Mouse (Mus musculus) intestine, postnatal 0 days (tissue): ENCODE measurements at regions not wholly inside any gene's neighbourhood (a gene's known extent, or its start where the extent isn't known, plus 50 kb on each side); places are given as distances from the start of the nearest gene placed in this dataset.

Experiments used
- ATAC-seq: fragments of 200-750 bp; cut with Nextera tagmentation; 2 replicates; pipeline ENCODE4 v1.8.0; 2017; ENCODE audit warnings: mild to moderate bottlenecking, moderate TSS enrichment, moderate library complexity
- H3K27ac ChIP-seq: fragments of 300-500 bp; sonication (generic); 2 replicates; pipeline ENCODE4 v1.5.1; 2014; ENCODE audit warnings: mild to moderate bottlenecking, low read depth, low read length, moderate library complexity
- H3K27me3 ChIP-seq: fragments of 300-500 bp; sonication (generic); replicated peaks from 2 replicates; pipeline ENCODE4 v1.6.1; 2014; ENCODE audit warnings: low read length, mixed read lengths; ENCODE audit not compliant: control insufficient read depth, insufficient read depth
- H3K36me3 ChIP-seq: fragments of 300-500 bp; sonication (generic); 2 replicates; pipeline ENCODE4 v1.6.1; 2014; ENCODE audit warnings: mild to moderate bottlenecking, moderate library complexity; ENCODE audit not compliant: control insufficient read depth, insufficient read depth
- H3K4me1 ChIP-seq: fragments of 300-500 bp; sonication (generic); replicated peaks from 2 replicates; pipeline ENCODE4 v1.6.1; 2014; ENCODE audit warnings: antibody characterized with exemption, low read length, mixed read lengths; ENCODE audit not compliant: control insufficient read depth, insufficient read depth
- H3K4me2 ChIP-seq: fragments of 300-500 bp; sonication (generic); replicated peaks from 2 replicates; pipeline ENCODE4 v1.6.1; 2014; ENCODE audit warnings: low read depth, mild to moderate bottlenecking, moderate library complexity
- H3K4me3 ChIP-seq: fragments of 300-500 bp; sonication (generic); 2 replicates; pipeline ENCODE4 v1.5.1; 2014; ENCODE audit warnings: low read depth, low read length
- H3K9ac ChIP-seq: fragments of 300-500 bp; sonication (generic); 2 replicates; pipeline ENCODE4 v1.6.1; 2014; ENCODE audit warnings: mild to moderate bottlenecking, low read depth, low read length
- H3K9me3 ChIP-seq: fragments of 300-500 bp; sonication (generic); 2 replicates; pipeline ENCODE4 v1.6.1; 2016; ENCODE audit warnings: mixed run types; ENCODE audit not compliant: control insufficient read depth
- CTCF ChIP-seq: sonication (generic); IDR thresholded peaks from 2 replicates; pipeline ENCODE4 v1.5.1; 2016; ENCODE audit warnings: low read depth, mild to moderate bottlenecking, control low read depth, antibody characterized with exemption, moderate library complexity
- WGBS: fragments of 180-500 bp; shearing (Covaris S2); extraction: QIAGEN DNeasy Blood & Tissue Kit; methylation state at CpG from one replicate; pipeline ENCODE4 v1.1.7; 2014; 5-methylcytosine and 5-hydroxymethylcytosine counted together

DNA sequence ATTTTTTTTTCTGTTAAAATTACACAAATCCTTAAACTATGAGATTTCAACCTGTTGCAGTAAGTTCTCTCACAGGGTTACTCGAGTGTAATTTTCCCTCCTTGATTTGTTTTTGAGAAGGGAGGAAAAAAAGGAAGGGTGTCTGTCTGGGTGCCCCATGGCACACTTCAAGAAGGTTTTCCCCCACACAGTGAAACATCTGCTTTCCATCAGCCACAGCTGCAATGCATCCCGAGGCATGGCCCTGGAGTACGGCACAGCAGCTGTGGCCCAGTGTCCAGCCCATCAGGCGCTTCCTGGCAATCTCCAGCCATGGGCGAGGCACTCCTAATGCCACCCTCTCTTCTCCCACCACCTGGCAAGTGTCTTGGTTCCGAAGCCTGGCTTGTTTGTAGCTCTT, 331.8 kb upstream of the Sox9 start:
- H3K9me3 ChIP-seq: no peaks in the 10 kb centered on the region
- TF ChIP-seq CTCF: no peak
- no peak overlapping the region for H3K27ac ChIP-seq
- no peak overlapping the region for H3K4me2 ChIP-seq
- H3K9ac ChIP-seq: no peak overlapping the region
- H3K4me3 ChIP-seq: no peak overlapping the region
- no peak for ATAC-seq
- no peaks in the 10 kb centered on the region for H3K27me3 ChIP-seq
- 65% methylated on average over 6 of the region's 6 CpGs for WGBS
- H3K36me3 ChIP-seq: no peaks in the 10 kb centered on the region
- no peaks in the 10 kb centered on the region for H3K4me1 ChIP-seq

DNA sequence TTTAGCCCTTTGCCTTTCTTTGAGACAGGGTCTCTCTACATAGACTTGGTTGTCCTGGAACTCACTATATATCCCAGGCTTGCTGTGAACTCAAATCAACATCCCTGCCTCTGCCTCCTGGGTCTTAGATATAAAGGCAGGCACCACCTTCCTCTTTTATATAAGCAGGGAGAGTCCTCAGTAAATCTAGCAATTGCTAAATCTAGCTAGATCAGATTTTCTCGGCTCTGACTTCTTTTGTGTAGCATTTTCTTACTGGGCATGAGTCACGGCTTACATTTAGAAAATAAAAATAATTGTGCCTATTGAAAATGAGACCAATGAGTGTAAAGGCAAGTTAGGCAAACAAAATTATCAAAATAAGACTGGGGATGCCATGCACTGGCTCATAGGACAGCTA, 323.9 kb upstream of the Sox9 start:
- no peak overlapping the region for H3K4me3 ChIP-seq
- no peaks in the 10 kb centered on the region for H3K36me3 ChIP-seq
- no peak for ATAC-seq
- H3K9ac ChIP-seq: no peak overlapping the region
- no peak overlapping the region for H3K4me2 ChIP-seq
- no peaks in the 10 kb centered on the region for H3K27me3 ChIP-seq
- no peaks in the 10 kb centered on the region for H3K9me3 ChIP-seq
- no peak for TF ChIP-seq CTCF
- H3K27ac ChIP-seq: no peak overlapping the region
- 89% methylated on average over 2 of the region's 2 CpGs for WGBS
- no peaks in the 10 kb centered on the region for H3K4me1 ChIP-seq

- Histone ChIP-seq H3K9ac (no peak overlapping the region), H3K4me3 (no peak overlapping the region), H3K36me3 (no peaks in the 10 kb centered on the region), H3K9me3 (no peaks in the 10 kb centered on the region), H3K4me1 (no peaks in the 10 kb centered on the region), H3K27me3 (no peaks in the 10 kb centered on the region), H3K4me2 (no peak overlapping the region), H3K27ac (no peak overlapping the region)
- no peak for ATAC-seq
- TF ChIP-seq CTCF: no peak
- WGBS: 63% methylated on average over 1 of the region's 1 CpGs
Measured at GRCm38 (mm10) chr11:112463121-112463520, 318.9 kb upstream of the Sox9 start.

GRCm38 (mm10) chr11:112464386-112464785, 317.6 kb upstream of the Sox9 start:
- WGBS: 77% methylated on average over 4 of the region's 4 CpGs

DNA sequence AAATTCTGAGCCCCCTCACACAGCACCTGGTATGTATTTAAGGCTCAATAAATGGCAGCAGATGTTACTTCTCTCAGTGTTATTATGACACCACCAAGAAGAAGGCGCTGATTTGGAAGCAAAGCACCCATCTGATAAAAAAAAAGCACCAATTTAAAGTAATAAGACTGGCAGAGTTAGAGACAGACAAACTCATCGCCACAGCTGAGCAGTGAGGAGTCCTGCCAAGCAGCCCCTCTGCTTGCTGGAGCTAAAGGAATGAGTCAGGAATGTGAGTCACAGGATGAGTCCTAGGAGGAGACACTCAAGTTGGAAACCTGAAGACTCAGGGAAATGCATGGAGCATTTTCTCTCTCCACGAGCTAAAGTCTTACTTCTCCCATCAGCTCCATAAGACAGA, 311.7 kb upstream of the Sox9 start:
- no peaks in the 10 kb centered on the region for H3K27me3 ChIP-seq
- H3K4me3 ChIP-seq: no peak overlapping the region
- no peak overlapping the region for H3K27ac ChIP-seq
- H3K36me3 ChIP-seq: no peaks in the 10 kb centered on the region
- WGBS: 59% methylated on average over 3 of the region's 3 CpGs
- H3K4me1 ChIP-seq: no peaks in the 10 kb centered on the region
- H3K9me3 ChIP-seq: no peaks in the 10 kb centered on the region
- TF ChIP-seq CTCF: no peak
- H3K4me2 ChIP-seq: no peak overlapping the region
- no peak overlapping the region for H3K9ac ChIP-seq
- ATAC-seq: no peak

More at GRCm38 (mm10) chr11:112464386-112464785, 317.6 kb upstream of the Sox9 start:
- H3K36me3 ChIP-seq: no peaks in the 10 kb centered on the region
- no peak overlapping the region for H3K4me3 ChIP-seq
- H3K27ac ChIP-seq: no peak overlapping the region
- no peak overlapping the region for H3K9ac ChIP-seq
- no peaks in the 10 kb centered on the region for H3K4me1 ChIP-seq
- no peak for TF ChIP-seq CTCF
- no peaks in the 10 kb centered on the region for H3K27me3 ChIP-seq
- H3K4me2 ChIP-seq: no peak overlapping the region
- no peak for ATAC-seq
- no peaks in the 10 kb centered on the region for H3K9me3 ChIP-seq

DNA sequence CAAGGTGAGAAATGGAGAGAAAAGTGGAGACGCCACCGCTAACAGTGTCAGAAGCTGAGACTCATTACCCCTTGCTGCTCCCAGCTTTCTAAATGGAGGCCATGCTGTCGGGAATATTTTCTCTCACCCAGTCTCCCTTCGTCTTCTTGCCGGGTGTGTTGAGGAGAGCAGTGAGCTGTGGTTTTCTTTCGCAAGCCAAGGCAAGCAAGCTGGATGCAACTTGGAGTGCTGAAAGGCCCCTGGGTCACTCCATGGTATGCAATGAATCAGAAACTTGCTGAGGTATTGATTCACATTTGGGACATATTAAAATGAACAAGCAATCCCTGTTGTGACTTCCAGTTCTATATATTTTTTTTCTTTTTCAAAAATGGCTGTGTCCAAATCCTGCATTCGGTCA, 308.8 kb upstream of the Sox9 start:
- 89% methylated on average over 7 of the region's 7 CpGs for WGBS
- ATAC-seq: no peak
- H3K36me3 ChIP-seq: no peaks in the 10 kb centered on the region
- no peak overlapping the region for H3K4me2 ChIP-seq
- no peak overlapping the region for H3K27ac ChIP-seq
- H3K4me3 ChIP-seq: no peak overlapping the region
- no peaks in the 10 kb centered on the region for H3K9me3 ChIP-seq
- no peak for TF ChIP-seq CTCF
- H3K9ac ChIP-seq: no peak overlapping the region
- H3K4me1 ChIP-seq: no peaks in the 10 kb centered on the region
- H3K27me3 ChIP-seq: no peaks in the 10 kb centered on the region

GRCm38 (mm10) chr11:112473681-112474080, 308.3 kb upstream of the Sox9 start:
- no peak for TF ChIP-seq CTCF
- ATAC-seq: no peak
- Histone ChIP-seq H3K36me3 (no peaks in the 10 kb centered on the region), H3K9ac (no peak overlapping the region), H3K27me3 (no peaks in the 10 kb centered on the region), H3K4me3 (no peak overlapping the region), H3K4me1 (no peaks in the 10 kb centered on the region), H3K4me2 (no peak overlapping the region), H3K9me3 (no peaks in the 10 kb centered on the region), H3K27ac (no peak overlapping the region)
- WGBS: 77% methylated on average over 6 of the region's 6 CpGs
